Mouse (Mus musculus): ENCODE data around the gene Agpat3. TPM values are rescaled to one million over a fixed set of nuclear protein-coding genes. Genes with fewer than 3 reads are reported as not detected.

The Agpat3 gene
- total RNA-seq (2014; rRNA removed) = 72.9 and 94.9 TPM in 2 replicates
- 72.4 and 101 TPM in 2 replicates for polyA plus RNA-seq (2015; fragmentation: Nextera tagmentation; extraction: Ambion mirVana)

- ATAC-seq (peak; percentile 86), DNase-seq (peak; percentile 76)
- H3K36me3 ChIP-seq (ENCODE audit: insufficient read depth) = no peaks in the 10 kb centered on the region
- H3K4me2 ChIP-seq (ENCODE audit: low read depth) = peak within 1 kb of the TSS; percentile 85
- H3K27ac ChIP-seq (ENCODE audit: low read depth, low read length) = peak within 1 kb of the TSS; percentile 80
- H3K27me3 ChIP-seq (ENCODE audit: insufficient read depth, low read length) = no peaks in the 10 kb centered on the region
- 1% methylated on average over 89 of the region's 113 CpGs for WGBS
- no peak for TF ChIP-seq CTCF (IDR thresholded peaks at IDR 0.05; ENCODE audit: low read depth)
- H3K4me1 ChIP-seq (ENCODE audit: insufficient read depth) = peaks cover 9% of the 10 kb centered on the region; the same call in 1 of the 2 replicates
- H3K9ac ChIP-seq = peak within 1 kb of the TSS; percentile 97
- H3K4me3 ChIP-seq (ENCODE audit: low read depth, low read length) = peak within 1 kb of the TSS; percentile 87
- no peaks in the 10 kb centered on the region for H3K9me3 ChIP-seq (ENCODE audit: low read length)
These were observed at the start of gene Agpat3 for GRCm38 (mm10) chr10:78351887-78352665. TSS of gene Agpat3 (minus strand) at chr10:78352489.

- no peak overlapping the region for H3K4me3 ChIP-seq (ENCODE audit: low read depth, low read length)
- no peak for TF ChIP-seq CTCF (IDR thresholded peaks at IDR 0.05; ENCODE audit: low read depth)
- 90% methylated on average over 2 of the region's 2 CpGs for WGBS
- H3K4me1 ChIP-seq (ENCODE audit: insufficient read depth) = peaks cover 5% of the 10 kb centered on the region; the same call in 1 of the 2 replicates
- H3K27me3 ChIP-seq (ENCODE audit: insufficient read depth, low read length) = no peaks in the 10 kb centered on the region
- no peak for ATAC-seq
- H3K9ac ChIP-seq = no peak overlapping the region
- DNase-seq = no peak
- H3K9me3 ChIP-seq (ENCODE audit: low read length) = no peaks in the 10 kb centered on the region
- no peak overlapping the region for H3K27ac ChIP-seq (ENCODE audit: low read depth, low read length)
- peaks cover 65% of the 10 kb centered on the region for H3K36me3 ChIP-seq (ENCODE audit: insufficient read depth)
- no peak overlapping the region for H3K4me2 ChIP-seq (ENCODE audit: low read depth)
These were observed 48.8 kb upstream of the Agpat3 start for GRCm38 (mm10) chr10:78401127-78401526.

- H3K4me2 ChIP-seq (ENCODE audit: low read depth) = no peak overlapping the region
- H3K27ac ChIP-seq (ENCODE audit: low read depth, low read length) = no peak overlapping the region
- no peak overlapping the region for H3K4me3 ChIP-seq (ENCODE audit: low read depth, low read length)
- no peak overlapping the region for H3K9ac ChIP-seq
- H3K4me1 ChIP-seq (ENCODE audit: insufficient read depth) = peaks cover 10% of the 10 kb centered on the region; the same call in 1 of the 2 replicates
- no peaks in the 10 kb centered on the region for H3K27me3 ChIP-seq (ENCODE audit: insufficient read depth, low read length)
- TF ChIP-seq CTCF (IDR thresholded peaks at IDR 0.05; ENCODE audit: low read depth) = no peak
- ATAC-seq (no peak), DNase-seq (peak; percentile 50)
- WGBS = 45% methylated on average over 17 of the region's 17 CpGs
- no peaks in the 10 kb centered on the region for H3K9me3 ChIP-seq (ENCODE audit: low read length)
- H3K36me3 ChIP-seq (ENCODE audit: insufficient read depth) = peaks cover 48% of the 10 kb centered on the region
These were observed 46.9 kb upstream of the Agpat3 start for GRCm38 (mm10) chr10:78399090-78399657.

- Histone ChIP-seq H3K4me1 (ENCODE audit: insufficient read depth) (peaks cover 10% of the 10 kb centered on the region; the same call in 1 of the 2 replicates), H3K9me3 (ENCODE audit: low read length) (no peaks in the 10 kb centered on the region), H3K4me3 (ENCODE audit: low read depth, low read length) (peak overlapping the region; percentile 4; the same call in 1 of the 2 replicates), H3K27ac (ENCODE audit: low read depth, low read length) (peak overlapping the region; percentile 83), H3K4me2 (ENCODE audit: low read depth) (peak overlapping the region; percentile 38), H3K9ac (peak overlapping the region; percentile 19), H3K27me3 (ENCODE audit: insufficient read depth, low read length) (no peaks in the 10 kb centered on the region; the same call in 1 of the 2 replicates), H3K36me3 (ENCODE audit: insufficient read depth) (peaks cover 22% of the 10 kb centered on the region)
- TF ChIP-seq CTCF (IDR thresholded peaks at IDR 0.05; ENCODE audit: low read depth) = no peak
- peak; percentile 23 for ATAC-seq
- 55% methylated on average over 4 of the region's 4 CpGs for WGBS
- DNase-seq = no peak
These were observed 44.3 kb upstream of the Agpat3 start for GRCm38 (mm10) chr10:78396625-78396885.

GRCm38 (mm10) chr10:78395819-78396624 is 43.7 kb upstream of the Agpat3 start:
- Histone ChIP-seq H3K4me1 (ENCODE audit: insufficient read depth) (peaks cover 10% of the 10 kb centered on the region; the same call in 1 of the 2 replicates), H3K27ac (ENCODE audit: low read depth, low read length) (peak overlapping the region; percentile 83), H3K36me3 (ENCODE audit: insufficient read depth) (peaks cover 17% of the 10 kb centered on the region), H3K9ac (peak overlapping the region; percentile 19), H3K4me2 (ENCODE audit: low read depth) (peak overlapping the region; percentile 38), H3K9me3 (ENCODE audit: low read length) (no peaks in the 10 kb centered on the region), H3K27me3 (ENCODE audit: insufficient read depth, low read length) (no peaks in the 10 kb centered on the region; the same call in 1 of the 2 replicates), H3K4me3 (ENCODE audit: low read depth, low read length) (peak overlapping the region; percentile 4; the same call in 1 of the 2 replicates)
- TF ChIP-seq CTCF (IDR thresholded peaks at IDR 0.05; ENCODE audit: low read depth) = peak; percentile 96
- ATAC-seq = peak; percentile 94
- 1% methylated on average over 17 of the region's 17 CpGs for WGBS
- peak; percentile 98 for DNase-seq

- peaks cover 10% of the 10 kb centered on the region for H3K36me3 ChIP-seq (ENCODE audit: insufficient read depth)
- peaks cover 10% of the 10 kb centered on the region; the same call in 1 of the 2 replicates for H3K4me1 ChIP-seq (ENCODE audit: insufficient read depth)
- H3K9ac ChIP-seq = no peak overlapping the region
- H3K27ac ChIP-seq (ENCODE audit: low read depth, low read length) = peak overlapping the region; percentile 83
- peak; percentile 36; the same call in 1 of the 2 replicates for TF ChIP-seq CTCF (IDR thresholded peaks at IDR 0.05; ENCODE audit: low read depth)
- peak; percentile 22 for DNase-seq
- no peak overlapping the region for H3K4me3 ChIP-seq (ENCODE audit: low read depth, low read length)
- 0 out of 2 replicates have a peak, but pooled peaks have one; percentile 19 for ATAC-seq
- 74% methylated on average over 3 of the region's 3 CpGs for WGBS
- no peaks in the 10 kb centered on the region; the same call in 1 of the 2 replicates for H3K27me3 ChIP-seq (ENCODE audit: insufficient read depth, low read length)
- peak overlapping the region; percentile 38; the same call in 1 of the 2 replicates for H3K4me2 ChIP-seq (ENCODE audit: low read depth)
- no peaks in the 10 kb centered on the region for H3K9me3 ChIP-seq (ENCODE audit: low read length)
These were observed 43.1 kb upstream of the Agpat3 start for GRCm38 (mm10) chr10:78395377-78395776.

Data from forebrain, postnatal 0 days (tissue).